Mouse (Mus musculus): ENCODE measurements around the gene Ackr3. TPM values are rescaled to one million over a fixed set of nuclear protein-coding genes. Genes with fewer than 3 reads are reported as not detected.

The Ackr3 gene
- polyA plus RNA-seq, 1 experiment = 21.7 TPM

DNA sequence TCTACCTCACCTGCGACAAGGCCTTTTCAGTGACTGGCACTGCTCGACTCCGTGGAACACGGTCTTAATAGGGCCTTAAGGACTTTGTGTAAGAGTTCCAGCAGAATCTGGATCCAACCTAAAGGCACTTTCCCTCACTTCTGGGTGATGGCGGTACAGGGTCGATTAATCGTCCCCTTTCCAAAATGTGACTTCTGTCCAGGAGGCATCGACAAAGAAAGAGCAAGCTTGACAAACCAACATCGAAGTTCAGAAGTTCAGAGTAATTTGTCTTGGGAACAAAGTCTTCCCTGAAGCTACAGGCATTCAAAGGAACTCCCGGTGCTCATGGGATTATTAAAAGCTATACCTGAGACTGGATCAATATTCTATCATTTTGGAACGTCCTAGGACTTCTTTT lies 439 bp upstream of the Ackr3 start:
- WGBS = 13% methylated on average over 11 of the region's 11 CpGs
- H3K4me3 ChIP-seq (ENCODE audit: low read depth, low read length) = no peak overlapping the region; the same call in 1 of the 2 replicates
- TF ChIP-seq POLR2A (IDR thresholded peaks at IDR 0.05; ENCODE audit: low read depth, low read length) (no peak), CTCF (IDR thresholded peaks at IDR 0.05; ENCODE audit: extremely low read depth, insufficient read length, insufficient replicate concordance, low read depth, low read length) (no peak)

DNA sequence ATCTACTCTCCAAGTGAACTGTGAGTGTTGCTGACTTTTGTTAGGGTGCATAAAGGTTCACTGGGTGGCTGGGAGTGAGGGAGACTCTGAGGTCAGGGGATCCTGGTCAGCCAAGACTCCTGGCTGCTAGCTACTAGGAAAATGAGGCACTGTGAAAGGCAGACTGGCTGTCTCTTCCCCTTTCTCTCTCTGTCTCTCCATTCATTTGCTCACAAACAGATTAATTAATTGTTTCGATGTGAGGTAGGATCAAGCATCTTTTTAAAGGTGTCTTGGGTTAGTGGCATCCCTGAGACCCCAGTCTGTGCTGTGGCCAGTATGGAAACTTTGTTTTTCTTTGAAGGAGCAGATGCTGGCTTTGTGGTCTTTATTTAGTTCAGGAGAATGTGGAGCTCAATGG lies 1.0 kb downstream of the Ackr3 start:
- 51% methylated on average over 1 of the region's 1 CpGs for WGBS
- Histone ChIP-seq H3K4me3 (ENCODE audit: low read depth, low read length) (peak overlapping the region; percentile 52), H3K27ac (ENCODE audit: insufficient read depth, low read depth, low read length) (no peak overlapping the region), H3K36me3 (ENCODE audit: control insufficient read depth, insufficient read depth, low read length) (no peaks in the 10 kb centered on the region), H3K27me3 (ENCODE audit: control insufficient read depth, insufficient read depth, low read length) (no peaks in the 10 kb centered on the region), H3K4me1 (ENCODE audit: control insufficient read depth, insufficient read depth, insufficient read length, low read length) (no peaks in the 10 kb centered on the region; the same call in none of the 2 replicates)
- TF ChIP-seq CTCF (IDR thresholded peaks at IDR 0.05; ENCODE audit: extremely low read depth, insufficient read length, insufficient replicate concordance, low read depth, low read length) = no peak
- TF ChIP-seq POLR2A (IDR thresholded peaks at IDR 0.05; ENCODE audit: low read depth, low read length) = no peak

More for the DNA sequence above, 439 bp upstream of the Ackr3 start:
- Histone ChIP-seq H3K36me3 (ENCODE audit: control insufficient read depth, insufficient read depth, low read length) (no peaks in the 10 kb centered on the region), H3K27me3 (ENCODE audit: control insufficient read depth, insufficient read depth, low read length) (no peaks in the 10 kb centered on the region), H3K27ac (ENCODE audit: insufficient read depth, low read depth, low read length) (no peak overlapping the region), H3K4me1 (ENCODE audit: control insufficient read depth, insufficient read depth, insufficient read length, low read length) (no peaks in the 10 kb centered on the region; the same call in none of the 2 replicates)

DNA sequence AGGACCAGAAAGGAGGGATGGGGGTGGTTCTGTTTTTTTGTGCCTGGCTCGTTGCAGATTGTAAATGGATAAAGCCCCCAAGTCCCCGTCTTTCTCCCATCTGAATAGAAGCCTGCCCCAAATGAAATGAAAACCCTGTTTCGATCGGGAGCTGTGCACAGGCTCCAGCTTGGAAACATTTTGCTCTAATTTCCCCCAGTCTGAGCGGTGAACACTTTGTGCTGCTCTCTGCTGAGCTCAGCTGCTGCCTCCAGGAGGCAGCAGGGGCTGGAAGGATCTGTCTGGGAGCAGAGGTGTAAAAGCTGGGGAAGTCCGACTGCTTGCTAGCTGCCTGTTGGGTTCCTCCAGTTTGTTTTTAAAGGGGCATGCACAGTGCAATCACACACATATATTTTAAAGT lies 1.4 kb downstream of the Ackr3 start:
- Histone ChIP-seq H3K27me3 (ENCODE audit: control insufficient read depth, insufficient read depth, low read length) (no peaks in the 10 kb centered on the region), H3K27ac (ENCODE audit: insufficient read depth, low read depth, low read length) (no peak overlapping the region), H3K4me1 (ENCODE audit: control insufficient read depth, insufficient read depth, insufficient read length, low read length) (no peaks in the 10 kb centered on the region; the same call in none of the 2 replicates), H3K4me3 (ENCODE audit: low read depth, low read length) (peak overlapping the region; percentile 52), H3K36me3 (ENCODE audit: control insufficient read depth, insufficient read depth, low read length) (no peaks in the 10 kb centered on the region)
- TF ChIP-seq CTCF (IDR thresholded peaks at IDR 0.05; ENCODE audit: extremely low read depth, insufficient read length, insufficient replicate concordance, low read depth, low read length) (peak; percentile 48; the same call in 1 of the 2 replicates), POLR2A (IDR thresholded peaks at IDR 0.05; ENCODE audit: low read depth, low read length) (no peak)
- WGBS = 11% methylated on average over 6 of the region's 6 CpGs

DNA sequence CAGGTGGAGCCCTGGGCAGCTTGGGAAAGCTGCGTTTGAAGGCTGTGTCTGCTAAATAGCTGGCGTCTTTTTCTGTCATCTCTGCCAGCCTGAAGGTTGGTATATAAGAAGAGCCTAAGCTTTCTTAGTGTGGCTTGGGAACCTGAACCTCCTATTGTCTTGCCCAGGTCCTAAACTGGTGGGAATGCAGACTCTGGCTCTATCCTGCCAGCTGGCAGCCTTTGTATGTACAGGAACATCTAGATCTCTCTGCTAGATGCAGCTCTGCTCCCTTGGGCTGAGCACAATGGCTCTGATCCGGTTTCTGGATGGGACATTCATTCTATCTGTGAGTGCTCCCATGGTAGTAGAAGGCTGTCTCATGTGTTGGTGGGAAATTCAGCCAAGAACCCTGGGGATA lies 2.9 kb downstream of the Ackr3 start:
- no peaks in the 10 kb centered on the region for H3K36me3 ChIP-seq (ENCODE audit: control insufficient read depth, insufficient read depth, low read length)
- no peak for TF ChIP-seq CTCF (IDR thresholded peaks at IDR 0.05; ENCODE audit: extremely low read depth, insufficient read length, insufficient replicate concordance, low read depth, low read length)
- TF ChIP-seq POLR2A (IDR thresholded peaks at IDR 0.05; ENCODE audit: low read depth, low read length) = no peak
- H3K27ac ChIP-seq (ENCODE audit: insufficient read depth, low read depth, low read length) = no peak overlapping the region
- no peaks in the 10 kb centered on the region; the same call in none of the 2 replicates for H3K4me1 ChIP-seq (ENCODE audit: control insufficient read depth, insufficient read depth, insufficient read length, low read length)
- WGBS = 67% methylated on average over 3 of the region's 3 CpGs
- no peaks in the 10 kb centered on the region for H3K27me3 ChIP-seq (ENCODE audit: control insufficient read depth, insufficient read depth, low read length)
- peak overlapping the region; percentile 29; the same call in 1 of the 2 replicates for H3K4me3 ChIP-seq (ENCODE audit: low read depth, low read length)

DNA sequence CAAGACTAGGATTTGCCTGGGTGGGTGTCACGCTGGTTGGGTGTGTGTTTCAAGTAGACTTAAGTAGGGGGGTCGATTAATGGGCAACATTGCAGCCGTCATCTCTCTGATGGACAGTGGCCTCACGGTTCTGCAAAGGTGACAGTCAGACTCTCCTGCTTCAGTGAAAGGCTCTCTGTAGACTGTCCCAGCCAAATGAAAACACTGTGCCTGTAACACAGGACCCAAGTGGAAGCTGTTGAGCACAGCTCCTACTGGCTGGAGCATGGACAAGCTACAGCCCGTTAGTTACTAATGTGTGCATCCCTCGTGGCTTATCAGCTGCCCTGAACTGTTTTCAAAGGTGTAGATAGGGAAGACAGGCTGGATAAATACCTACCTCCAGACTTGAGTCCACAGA lies 3.5 kb downstream of the Ackr3 start:
- no peaks in the 10 kb centered on the region for H3K36me3 ChIP-seq (ENCODE audit: control insufficient read depth, insufficient read depth, low read length)
- H3K27ac ChIP-seq (ENCODE audit: insufficient read depth, low read depth, low read length) = no peak overlapping the region
- 61% methylated on average over 6 of the region's 6 CpGs for WGBS
- TF ChIP-seq CTCF (IDR thresholded peaks at IDR 0.05; ENCODE audit: extremely low read depth, insufficient read length, insufficient replicate concordance, low read depth, low read length) (no peak), POLR2A (IDR thresholded peaks at IDR 0.05; ENCODE audit: low read depth, low read length) (no peak)
- no peaks in the 10 kb centered on the region; the same call in 1 of the 2 replicates for H3K4me1 ChIP-seq (ENCODE audit: control insufficient read depth, insufficient read depth, insufficient read length, low read length)
- H3K4me3 ChIP-seq (ENCODE audit: low read depth, low read length) = no peak overlapping the region
- no peaks in the 10 kb centered on the region for H3K27me3 ChIP-seq (ENCODE audit: control insufficient read depth, insufficient read depth, low read length)

DNA sequence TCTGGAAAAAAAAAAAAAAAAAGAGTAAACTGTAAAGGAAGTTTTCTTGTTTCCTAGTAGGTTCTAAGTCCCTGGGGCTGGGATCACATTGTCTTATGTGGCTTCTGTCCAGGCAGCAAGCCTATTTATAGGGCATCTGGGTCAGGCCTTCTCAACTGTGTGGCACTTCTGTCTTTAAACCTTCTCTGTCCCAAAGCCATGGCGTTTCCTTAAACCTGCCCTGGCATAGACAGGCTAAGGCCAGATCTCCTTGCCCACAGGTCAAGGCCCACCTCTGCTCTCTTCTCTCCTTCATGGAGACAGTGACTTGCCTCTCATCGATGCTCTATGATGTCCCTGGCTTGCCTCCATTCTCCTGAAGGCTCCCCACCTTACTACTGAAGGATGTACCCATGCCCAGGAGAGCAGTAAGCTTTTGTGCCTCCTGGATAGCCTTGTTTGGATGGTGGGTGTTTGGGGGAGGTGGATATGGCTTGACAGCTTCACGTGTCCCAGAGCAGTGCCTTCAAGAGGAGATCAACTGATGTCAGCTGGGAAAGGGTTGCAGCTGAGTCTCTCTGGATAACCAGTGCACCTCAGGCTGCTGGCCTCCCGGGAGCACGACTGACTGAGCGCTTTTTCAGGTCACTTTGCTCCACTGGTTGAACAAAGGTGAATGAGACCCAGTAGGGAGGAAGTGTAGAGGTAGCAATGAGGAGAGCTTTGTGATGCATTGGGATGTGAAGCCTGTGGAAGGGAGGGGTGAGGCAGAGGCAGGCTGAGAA lies 4.1 kb downstream of the Ackr3 start:
- H3K4me3 ChIP-seq (ENCODE audit: low read depth, low read length) = peak overlapping the region; percentile 17
- H3K27ac ChIP-seq (ENCODE audit: insufficient read depth, low read depth, low read length) = no peak overlapping the region
- TF ChIP-seq POLR2A (IDR thresholded peaks at IDR 0.05; ENCODE audit: low read depth, low read length) = no peak
- TF ChIP-seq CTCF (IDR thresholded peaks at IDR 0.05; ENCODE audit: extremely low read depth, insufficient read length, insufficient replicate concordance, low read depth, low read length) = no peak

DNA sequence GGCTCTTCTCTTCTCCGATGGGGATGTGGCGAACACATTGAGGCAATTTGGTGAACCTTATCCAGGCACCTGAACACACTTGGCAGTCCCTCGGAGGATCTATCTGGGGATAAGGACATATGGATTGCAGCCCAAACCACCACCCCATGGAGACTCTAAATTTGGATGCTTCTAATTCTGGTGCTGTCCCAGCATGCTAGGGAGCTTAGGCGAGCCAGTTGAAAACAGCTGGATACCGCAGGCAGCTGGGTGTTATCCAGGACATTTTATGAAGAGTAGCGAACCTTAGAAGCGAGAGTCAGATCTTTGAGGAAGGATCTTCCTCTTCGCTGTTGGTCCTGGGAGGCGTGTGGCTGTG lies 4.7 kb downstream of the Ackr3 start:
- H3K36me3 ChIP-seq (ENCODE audit: control insufficient read depth, insufficient read depth, low read length) = no peaks in the 10 kb centered on the region
- TF ChIP-seq CTCF (IDR thresholded peaks at IDR 0.05; ENCODE audit: extremely low read depth, insufficient read length, insufficient replicate concordance, low read depth, low read length) = no peak
- TF ChIP-seq POLR2A (IDR thresholded peaks at IDR 0.05; ENCODE audit: low read depth, low read length) = no peak
- no peaks in the 10 kb centered on the region for H3K27me3 ChIP-seq (ENCODE audit: control insufficient read depth, insufficient read depth, low read length)
- H3K4me3 ChIP-seq (ENCODE audit: low read depth, low read length) = peak overlapping the region; percentile 42
- no peak overlapping the region for H3K27ac ChIP-seq (ENCODE audit: insufficient read depth, low read depth, low read length)
- 70% methylated on average over 9 of the region's 9 CpGs for WGBS
- no peaks in the 10 kb centered on the region for H3K4me1 ChIP-seq (ENCODE audit: control insufficient read depth, insufficient read depth, insufficient read length, low read length)

More for the DNA sequence above, 4.1 kb downstream of the Ackr3 start:
- Histone ChIP-seq H3K36me3 (ENCODE audit: control insufficient read depth, insufficient read depth, low read length) (no peaks in the 10 kb centered on the region), H3K27me3 (ENCODE audit: control insufficient read depth, insufficient read depth, low read length) (no peaks in the 10 kb centered on the region), H3K4me1 (ENCODE audit: control insufficient read depth, insufficient read depth, insufficient read length, low read length) (no peaks in the 10 kb centered on the region; the same call in 1 of the 2 replicates)
- 63% methylated on average over 6 of the region's 6 CpGs for WGBS
